ENCODE assay signal across 23 mouse cellular contexts in genomic region chr8:26880177-26880576, GRCm38 (mm10).
DNase-seq lines count a peak whose midpoint lies in the region; ATAC-seq and TF ChIP-seq lines count a peak whose summit lies in the region.
"Had no signal": no experiment of that assay in that cellular context is flagged by ENCODE, and none has a peak within 500 bp of the region (broad histone marks: within the 10 kb centered on the region; RNA-seq: fewer than 3 reads in every experiment).

No protein-coding gene starts in this region.

- peaks cover 56% of the 10 kb centered on the region for H3K4me1 ChIP-seq in heart, embryonic 10.5 days
- H3K4me1 ChIP-seq in intestine, embryonic 15.5 days (replicated peaks), result peaks cover 40% of the 10 kb centered on the region
- H3K4me1 ChIP-seq in intestine, postnatal 0 days (replicated peaks; ENCODE audit: control insufficient read depth, insufficient read depth, low read length), result peaks cover 12% of the 10 kb centered on the region; the same call in 1 of the 2 replicates
- H3K4me1 ChIP-seq: liver, embryonic 15.5 days; midbrain, embryonic 12.5 days had no signal

- DNase-seq in heart, embryonic 10.5 days (ENCODE audit: low spot score), result no peak
- no peak for DNase-seq in heart, adult 18-20 months
- peak; percentile 29 for DNase-seq in 3T3-L1 (ENCODE audit: low read depth, low spot score)
- DNase-seq in brain, adult 2 months (ENCODE audit: low read depth, low spot score), result peak; percentile 11
- DNase-seq in adrenal gland, adult 8-10 months, result no peak
- DNase-seq: adrenal gland, postnatal 10 days; cerebellum, postnatal 36 days; gastrocnemius, postnatal 10 days; kidney, postnatal 4 days; lung, postnatal 14 days; right cerebral cortex, postnatal 4 days; thymus, postnatal 25 days had no signal

- H3K9ac ChIP-seq in intestine, embryonic 15.5 days, result no peak overlapping the region
- no peak overlapping the region for H3K9ac ChIP-seq in intestine, postnatal 0 days (ENCODE audit: low read depth, low read length)
- H3K9ac ChIP-seq: embryonic facial prominence, embryonic 15.5 days; hindbrain, embryonic 14.5 days; limb, embryonic 15.5 days; liver, embryonic 15.5 days; midbrain, embryonic 12.5 days; neural tube, embryonic 15.5 days had no signal

- H3K9me3 ChIP-seq in heart, embryonic 10.5 days, result no peaks in the 10 kb centered on the region
- H3K9me3 ChIP-seq in intestine, embryonic 15.5 days, result no peaks in the 10 kb centered on the region
- no peaks in the 10 kb centered on the region for H3K9me3 ChIP-seq in intestine, postnatal 0 days (ENCODE audit: control insufficient read depth)
- H3K9me3 ChIP-seq: embryonic facial prominence, embryonic 15.5 days; limb, embryonic 15.5 days; liver, embryonic 15.5 days; midbrain, embryonic 12.5 days; neural tube, embryonic 15.5 days had no signal

- peak overlapping the region; percentile 79 for H3K27ac ChIP-seq in heart, embryonic 10.5 days
- H3K27ac ChIP-seq in intestine, embryonic 15.5 days, result 0 out of 2 replicates have a peak overlapping the region, but pooled peaks have one; percentile 9
- H3K27ac ChIP-seq in intestine, postnatal 0 days (ENCODE audit: low read depth, low read length), result no peak overlapping the region
- H3K27ac ChIP-seq: embryonic facial prominence, embryonic 15.5 days; hindbrain, embryonic 14.5 days; limb, embryonic 15.5 days; liver, embryonic 15.5 days; midbrain, embryonic 12.5 days; neural tube, embryonic 15.5 days had no signal

- no peak overlapping the region for H3K4me2 ChIP-seq in intestine, embryonic 15.5 days (replicated peaks)
- no peak overlapping the region for H3K4me2 ChIP-seq in intestine, postnatal 0 days (replicated peaks; ENCODE audit: low read depth)
- H3K4me2 ChIP-seq: embryonic facial prominence, embryonic 15.5 days; hindbrain, embryonic 14.5 days; limb, embryonic 15.5 days; liver, embryonic 15.5 days; midbrain, embryonic 12.5 days; neural tube, embryonic 15.5 days had no signal

- H3K27me3 ChIP-seq in heart, embryonic 10.5 days (ENCODE audit: insufficient read depth, poor library complexity, severe bottlenecking), result no peaks in the 10 kb centered on the region; the same call in 1 of the 2 replicates
- no peaks in the 10 kb centered on the region for H3K27me3 ChIP-seq in intestine, embryonic 15.5 days (replicated peaks)
- H3K27me3 ChIP-seq in intestine, postnatal 0 days (replicated peaks; ENCODE audit: control insufficient read depth, insufficient read depth, low read length), result no peaks in the 10 kb centered on the region
- H3K27me3 ChIP-seq: embryonic facial prominence, embryonic 15.5 days; liver, embryonic 15.5 days; midbrain, embryonic 12.5 days; neural tube, embryonic 15.5 days had no signal

- no peaks in the 10 kb centered on the region for H3K36me3 ChIP-seq in heart, embryonic 10.5 days
- no peaks in the 10 kb centered on the region for H3K36me3 ChIP-seq in intestine, embryonic 15.5 days
- H3K36me3 ChIP-seq in intestine, postnatal 0 days (ENCODE audit: control insufficient read depth, insufficient read depth), result no peaks in the 10 kb centered on the region
- H3K36me3 ChIP-seq: embryonic facial prominence, embryonic 15.5 days; limb, embryonic 15.5 days; liver, embryonic 15.5 days; midbrain, embryonic 12.5 days; neural tube, embryonic 15.5 days had no signal

- no peak for TF ChIP-seq CTCF in intestine, postnatal 0 days (IDR thresholded peaks at IDR 0.05; ENCODE audit: low read depth)

- H3K4me3 ChIP-seq in heart, embryonic 10.5 days, result no peak overlapping the region
- no peak overlapping the region for H3K4me3 ChIP-seq in intestine, embryonic 15.5 days (replicated peaks)
- no peak overlapping the region for H3K4me3 ChIP-seq in intestine, postnatal 0 days (ENCODE audit: low read depth, low read length)
- H3K4me3 ChIP-seq: embryonic facial prominence, embryonic 15.5 days; limb, embryonic 15.5 days; liver, embryonic 15.5 days; midbrain, embryonic 12.5 days; neural tube, embryonic 15.5 days had no signal

- 54% methylated on average over 7 of the region's 7 CpGs for WGBS in heart, embryonic 10.5 days
- 78% methylated on average over 7 of the region's 7 CpGs for WGBS in intestine, embryonic 15.5 days
- WGBS in intestine, postnatal 0 days, result 64% methylated on average over 7 of the region's 7 CpGs

- ATAC-seq in intestine, embryonic 15.5 days, result no peak
- ATAC-seq in intestine, postnatal 0 days, result no peak
- ATAC-seq: CD4-positive, CD25-positive, alpha-beta regulatory T cell, adult 4 months; forebrain, embryonic 14.5 days; inflammation-experienced regulatory T-cells, adult 6 months had no signal

Comparison
In these comparisons a context has a peak if more than half of its experiments do, and no peak if none do; other contexts are left out.
1. DNase-seq: peak in 3T3-L1 (single experiment) and brain, adult 2 months (single experiment); none in heart, embryonic 10.5 days (single experiment), heart, adult 18-20 months (0 of 2) and adrenal gland, adult 8-10 months (single experiment).